In the genomic region with DNA sequence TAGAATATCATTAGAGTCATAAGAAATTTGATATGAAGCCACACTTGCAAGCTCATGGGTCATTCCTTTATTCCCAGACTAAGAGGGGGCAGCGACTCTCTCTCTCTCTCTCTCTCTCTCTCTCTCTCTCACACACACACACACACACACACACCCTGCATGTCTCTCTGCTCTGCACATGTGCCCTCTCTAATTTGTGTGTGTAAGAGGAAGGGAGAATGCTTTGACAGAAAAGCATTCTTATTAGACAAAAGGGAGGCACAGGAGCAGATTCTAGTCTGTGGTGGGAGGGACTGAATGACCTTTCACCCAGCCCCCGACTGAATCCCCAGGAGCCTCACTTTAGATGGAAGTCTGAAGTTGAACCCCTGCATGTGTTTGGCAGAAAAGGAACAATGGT, we compare ENCODE assay signal across 27 mouse cellular contexts.
DNase-seq lines count a peak whose midpoint lies in the region; ATAC-seq lines count a peak whose summit lies in the region.
"Had no signal": no experiment of that assay in that cellular context is flagged by ENCODE, and none has a peak within 500 bp of the region (broad histone marks: within the 10 kb centered on the region; RNA-seq: fewer than 3 reads in every experiment).

No protein-coding gene starts in this region.

- no peak overlapping the region for H3K4me2 ChIP-seq in forebrain, embryonic 12.5 days
- H3K4me2 ChIP-seq in forebrain, embryonic 13.5 days: no peak overlapping the region
- no peak overlapping the region for H3K4me2 ChIP-seq in midbrain, embryonic 12.5 days (replicated peaks)
- H3K4me2 ChIP-seq in midbrain, embryonic 15.5 days: no peak overlapping the region
- H3K4me2 ChIP-seq: embryonic facial prominence, embryonic 15.5 days; hindbrain, embryonic 12.5 days; limb, embryonic 15.5 days; liver, embryonic 13.5 days; stomach, embryonic 15.5 days had no signal

- H3K4me3 ChIP-seq in forebrain, embryonic 12.5 days (replicated peaks): no peak overlapping the region
- H3K4me3 ChIP-seq in forebrain, embryonic 13.5 days: no peak overlapping the region
- no peak overlapping the region for H3K4me3 ChIP-seq in midbrain, embryonic 12.5 days
- H3K4me3 ChIP-seq in midbrain, embryonic 15.5 days: no peak overlapping the region
- H3K4me3 ChIP-seq: embryonic facial prominence, embryonic 10.5 days; embryonic facial prominence, embryonic 15.5 days; hindbrain, embryonic 12.5 days; limb, embryonic 10.5 days; limb, embryonic 15.5 days; liver, embryonic 13.5 days; stomach, embryonic 15.5 days had no signal

- peak; percentile 25 for DNase-seq in embryo, embryonic 10 days (ENCODE audit: low spot score)
- DNase-seq in mesoderm, embryonic 11.5 days (ENCODE audit: low read depth, low spot score): peak; percentile 7
- DNase-seq in lung, adult 18-20 months: no peak
- DNase-seq: adrenal gland, postnatal 10 days; cerebellum, adult 11 months; cerebellum, adult 9-10 months; cerebellum, postnatal 36 days; gastrocnemius, postnatal 10 days; heart, postnatal 14 days; kidney, postnatal 14 days; layer of hippocampus, adult 9-11 months; liver, embryonic 13.5 days; lung, adult 2 months; lung, postnatal 14 days; right cerebral cortex, postnatal 14 days had no signal

- H3K9me3 ChIP-seq in forebrain, embryonic 12.5 days: no peaks in the 10 kb centered on the region
- H3K9me3 ChIP-seq in forebrain, embryonic 13.5 days (replicated peaks): no peaks in the 10 kb centered on the region
- H3K9me3 ChIP-seq in midbrain, embryonic 12.5 days: no peaks in the 10 kb centered on the region
- no peaks in the 10 kb centered on the region for H3K9me3 ChIP-seq in midbrain, embryonic 15.5 days
- H3K9me3 ChIP-seq: embryonic facial prominence, embryonic 10.5 days; embryonic facial prominence, embryonic 15.5 days; hindbrain, embryonic 12.5 days; limb, embryonic 10.5 days; limb, embryonic 15.5 days; liver, embryonic 13.5 days; stomach, embryonic 15.5 days had no signal

- WGBS in forebrain, embryonic 12.5 days: 14% methylated on average over 2 of the region's 2 CpGs
- WGBS in forebrain, embryonic 13.5 days: 9% methylated on average over 2 of the region's 2 CpGs
- WGBS in midbrain, embryonic 12.5 days: 35% methylated on average over 2 of the region's 2 CpGs
- WGBS in midbrain, embryonic 15.5 days: 21% methylated on average over 2 of the region's 2 CpGs

- peaks cover 9% of the 10 kb centered on the region; the same call in 1 of the 2 replicates for H3K4me1 ChIP-seq in forebrain, embryonic 12.5 days
- peaks cover 5% of the 10 kb centered on the region; the same call in 1 of the 2 replicates for H3K4me1 ChIP-seq in forebrain, embryonic 13.5 days
- 0 out of 2 replicates have a peak, but pooled peaks cover 3% of the 10 kb centered on the region for H3K4me1 ChIP-seq in midbrain, embryonic 12.5 days
- no peaks in the 10 kb centered on the region for H3K4me1 ChIP-seq in midbrain, embryonic 15.5 days
- H3K4me1 ChIP-seq: embryonic facial prominence, embryonic 15.5 days; limb, embryonic 10.5 days; limb, embryonic 15.5 days; liver, embryonic 13.5 days; stomach, embryonic 15.5 days had no signal

- no peaks in the 10 kb centered on the region for H3K36me3 ChIP-seq in forebrain, embryonic 12.5 days (replicated peaks)
- H3K36me3 ChIP-seq in forebrain, embryonic 13.5 days (ENCODE audit: poor library complexity, severe bottlenecking): no peaks in the 10 kb centered on the region
- H3K36me3 ChIP-seq in midbrain, embryonic 12.5 days: no peaks in the 10 kb centered on the region
- H3K36me3 ChIP-seq in midbrain, embryonic 15.5 days (replicated peaks): no peaks in the 10 kb centered on the region
- H3K36me3 ChIP-seq: embryonic facial prominence, embryonic 10.5 days; embryonic facial prominence, embryonic 15.5 days; hindbrain, embryonic 12.5 days; limb, embryonic 10.5 days; limb, embryonic 15.5 days; liver, embryonic 13.5 days; stomach, embryonic 15.5 days had no signal

- ATAC-seq in forebrain, embryonic 12.5 days (ENCODE audit: low FRiP score): 0 out of 2 replicates have a peak, but pooled peaks have one; percentile 9
- ATAC-seq in forebrain, embryonic 13.5 days: no peak
- peak; percentile 64; the same call in 1 of the 2 replicates for ATAC-seq in midbrain, embryonic 12.5 days (ENCODE audit: low FRiP score, low read depth)
- ATAC-seq in midbrain, embryonic 15.5 days (replicated peaks): no peak
- ATAC-seq: intestine, postnatal 0 days; Patski had no signal

- H3K9ac ChIP-seq in forebrain, embryonic 12.5 days: no peak overlapping the region
- no peak overlapping the region for H3K9ac ChIP-seq in forebrain, embryonic 13.5 days
- no peak overlapping the region for H3K9ac ChIP-seq in midbrain, embryonic 12.5 days (replicated peaks)
- no peak overlapping the region for H3K9ac ChIP-seq in midbrain, embryonic 15.5 days
- H3K9ac ChIP-seq: embryonic facial prominence, embryonic 15.5 days; hindbrain, embryonic 12.5 days; limb, embryonic 15.5 days; liver, embryonic 13.5 days; stomach, embryonic 15.5 days had no signal

- H3K27me3 ChIP-seq in forebrain, embryonic 12.5 days: no peaks in the 10 kb centered on the region
- H3K27me3 ChIP-seq in forebrain, embryonic 13.5 days: no peaks in the 10 kb centered on the region
- no peaks in the 10 kb centered on the region for H3K27me3 ChIP-seq in midbrain, embryonic 12.5 days
- H3K27me3 ChIP-seq in midbrain, embryonic 15.5 days (replicated peaks): no peaks in the 10 kb centered on the region
- H3K27me3 ChIP-seq: embryonic facial prominence, embryonic 15.5 days; hindbrain, embryonic 12.5 days; limb, embryonic 15.5 days; liver, embryonic 13.5 days; Patski; stomach, embryonic 15.5 days had no signal

- H3K27ac ChIP-seq in forebrain, embryonic 12.5 days: no peak overlapping the region
- no peak overlapping the region for H3K27ac ChIP-seq in forebrain, embryonic 13.5 days
- no peak overlapping the region for H3K27ac ChIP-seq in midbrain, embryonic 12.5 days (replicated peaks)
- no peak overlapping the region for H3K27ac ChIP-seq in midbrain, embryonic 15.5 days
- H3K27ac ChIP-seq: embryonic facial prominence, embryonic 10.5 days; embryonic facial prominence, embryonic 15.5 days; hindbrain, embryonic 12.5 days; limb, embryonic 10.5 days; limb, embryonic 15.5 days; liver, embryonic 13.5 days; stomach, embryonic 15.5 days had no signal

Comparison
In these comparisons a context has a peak if more than half of its experiments do, and no peak if none do; other contexts are left out.
1. ATAC-seq: peak in forebrain, embryonic 12.5 days (single experiment) and midbrain, embryonic 12.5 days (single experiment); none in forebrain, embryonic 13.5 days (single experiment) and midbrain, embryonic 15.5 days (single experiment).
2. DNase-seq: peak in embryo, embryonic 10 days (single experiment) and mesoderm, embryonic 11.5 days (single experiment); none in lung, adult 18-20 months (0 of 2).